ENCODE assay signal across 18 mouse cellular contexts in genomic region chr3:82099127-82099526, GRCm38 (mm10).
"Had no signal": no experiment of that assay in that cellular context is flagged by ENCODE, and none has a peak within 500 bp of the region (broad histone marks: within the 10 kb centered on the region; RNA-seq: fewer than 3 reads in every experiment).

No protein-coding gene starts in this region.

- DNase-seq: liver, postnatal 0 days; lung, adult 2 months; lung, postnatal 14 days; lung, postnatal 36 days; thymus, adult 2 months; thymus, postnatal 25 days; thymus, postnatal 4 days had no signal

- H3K36me3 ChIP-seq: liver, embryonic 15.5 days; midbrain, embryonic 13.5 days; midbrain, embryonic 15.5 days; neural tube, embryonic 12.5 days had no signal

- H3K4me1 ChIP-seq: liver, embryonic 15.5 days; midbrain, embryonic 13.5 days; midbrain, embryonic 15.5 days; neural tube, embryonic 12.5 days; stomach, embryonic 15.5 days had no signal

- H3K9me3 ChIP-seq: liver, embryonic 15.5 days; lung, embryonic 15.5 days; megakaryocyte, embryonic 14.5 days; midbrain, embryonic 13.5 days; midbrain, embryonic 15.5 days; neural tube, embryonic 12.5 days; stomach, embryonic 15.5 days had no signal

- H3K9ac ChIP-seq: liver, embryonic 15.5 days; liver, postnatal 0 days; lung, embryonic 15.5 days; midbrain, embryonic 13.5 days; midbrain, embryonic 15.5 days; neural tube, embryonic 12.5 days; stomach, embryonic 15.5 days had no signal

- H3K27ac ChIP-seq: liver, embryonic 15.5 days; lung, embryonic 15.5 days; macrophage; midbrain, embryonic 13.5 days; midbrain, embryonic 15.5 days; neural tube, embryonic 12.5 days; stomach, embryonic 15.5 days; stomach, postnatal 0 days had no signal

- H3K4me2 ChIP-seq: liver, embryonic 15.5 days; lung, embryonic 15.5 days; midbrain, embryonic 11.5 days; midbrain, embryonic 13.5 days; midbrain, embryonic 15.5 days; neural tube, embryonic 12.5 days; stomach, embryonic 15.5 days had no signal

- ATAC-seq: liver, postnatal 0 days; lung, postnatal 0 days; midbrain, embryonic 13.5 days; midbrain, embryonic 15.5 days had no signal

- H3K4me3 ChIP-seq: liver, embryonic 15.5 days; lung, embryonic 15.5 days; megakaryocyte, embryonic 14.5 days; midbrain, embryonic 13.5 days; midbrain, embryonic 15.5 days; neural tube, embryonic 12.5 days; stomach, embryonic 15.5 days had no signal

- H3K27me3 ChIP-seq: liver, embryonic 15.5 days; lung, embryonic 15.5 days; megakaryocyte, embryonic 14.5 days; midbrain, embryonic 13.5 days; midbrain, embryonic 15.5 days; neural tube, embryonic 12.5 days; stomach, embryonic 15.5 days had no signal
